Mouse (Mus musculus): Measurements from ENCODE around the gene Lrfn1.

GRCm38 (mm10) chr7:28412826-28413225 lies 39.0 kb upstream of the Lrfn1 start:
- TF ChIP-seq CTCF (IDR thresholded peaks at IDR 0.05; ENCODE audit: low read depth) (peak; percentile 28; the same call in 1 of the 2 replicates), EP300 (optimal IDR thresholded peaks at IDR 0.05) (no peak)
